Mouse (Mus musculus) hindbrain, embryonic 11.5 days (tissue): Measurements from ENCODE around the gene 3100002H09Rik. TPM values are rescaled to one million over a fixed set of nuclear protein-coding genes. Genes with fewer than 3 reads are reported as not detected.

ENCODE experiments used
- ATAC-seq: fragments of 200-750 bp; cut with Nextera tagmentation; 2 replicates; pipeline ENCODE4 v1.8.0; 2017; ENCODE audit warnings: mild to moderate bottlenecking, moderate TSS enrichment, moderate library complexity; ENCODE audit not compliant: low FRiP score
- DNase-seq: peaks from one replicate; pipeline ENCODE4 v3.0.0-alpha.2; 2015; ENCODE audit warnings: low spot score
- H3K27ac ChIP-seq: fragments of 300-500 bp; sonication (generic); 2 replicates; pipeline ENCODE4 v1.5.1; 2014; ENCODE audit warnings: mild to moderate bottlenecking, low read depth, low read length
- H3K27me3 ChIP-seq: fragments of 300-500 bp; sonication (generic); 2 replicates; pipeline ENCODE4 v1.6.1; 2014; ENCODE audit warnings: mild to moderate bottlenecking, low read length, moderate library complexity, mixed read lengths; ENCODE audit not compliant: control insufficient read depth, insufficient read depth
- H3K36me3 ChIP-seq: fragments of 300-500 bp; sonication (generic); 2 replicates; pipeline ENCODE4 v1.6.1; 2014; ENCODE audit warnings: mild to moderate bottlenecking, low read length, moderate library complexity, mixed read lengths; ENCODE audit not compliant: control insufficient read depth, insufficient read depth
- H3K4me1 ChIP-seq: fragments of 300-500 bp; sonication (generic); replicated peaks from 2 replicates; pipeline ENCODE4 v1.6.1; 2014; ENCODE audit warnings: low read length, mixed read lengths; ENCODE audit not compliant: control insufficient read depth, insufficient read depth
- H3K4me2 ChIP-seq: fragments of 300-500 bp; sonication (generic); replicated peaks from 2 replicates; pipeline ENCODE4 v1.6.1; 2014; ENCODE audit warnings: mild to moderate bottlenecking, low read depth, low read length
- H3K4me3 ChIP-seq: fragments of 300-500 bp; sonication (generic); 2 replicates; pipeline ENCODE4 v1.5.1; 2014; ENCODE audit warnings: low read depth, low read length
- H3K9ac ChIP-seq: fragments of 300-500 bp; sonication (generic); 2 replicates; pipeline ENCODE4 v1.6.1; 2014; ENCODE audit warnings: low read depth, low read length
- H3K9me3 ChIP-seq: fragments of 300-500 bp; sonication (generic); 2 replicates; pipeline ENCODE4 v1.6.1; 2016; ENCODE audit warnings: low read length; ENCODE audit not compliant: control insufficient read depth
- WGBS: fragments of 180-500 bp; shearing (Covaris S2); extraction: QIAGEN DNeasy Blood & Tissue Kit; methylation state at CpG from one replicate; pipeline ENCODE4 v1.1.7; 2014; 5-methylcytosine and 5-hydroxymethylcytosine counted together
- polyA plus RNA-seq: library from polyadenylated mRNA; unstranded; fragments of >200 nt; fragmentation: Nextera tagmentation; extraction: Ambion mirVana; gene quantifications from 2 replicates; pipeline ENCODE4 v1.2.1, GENCODE M21; 2014

Gene 3100002H09Rik
- polyA plus RNA-seq, 1 experiment from 2014 or later, result 0.40 TPM

DNA sequence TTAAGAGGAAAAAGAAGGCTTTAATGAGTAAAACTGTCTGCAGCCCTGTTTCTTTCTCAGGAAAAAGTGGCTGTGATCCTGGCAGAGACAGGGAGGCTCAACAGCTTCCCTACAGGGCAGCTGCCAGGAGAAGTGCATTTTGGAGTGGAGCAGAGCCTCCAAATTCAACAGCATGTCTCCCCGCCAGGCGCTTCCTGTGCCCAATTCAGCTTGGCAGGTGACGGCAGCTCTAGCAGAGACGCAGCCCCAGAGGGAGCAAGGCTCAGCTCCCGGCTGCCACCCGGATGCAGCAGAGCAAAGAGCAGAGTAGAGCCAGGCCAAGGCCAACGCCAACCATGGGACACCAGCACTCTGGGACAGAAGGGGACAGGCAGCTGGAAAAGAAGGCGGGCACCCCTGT lies 3.4 kb downstream of the 3100002H09Rik start:
- Histone ChIP-seq H3K27me3 (no peaks in the 10 kb centered on the region), H3K27ac (no peak overlapping the region)

DNA sequence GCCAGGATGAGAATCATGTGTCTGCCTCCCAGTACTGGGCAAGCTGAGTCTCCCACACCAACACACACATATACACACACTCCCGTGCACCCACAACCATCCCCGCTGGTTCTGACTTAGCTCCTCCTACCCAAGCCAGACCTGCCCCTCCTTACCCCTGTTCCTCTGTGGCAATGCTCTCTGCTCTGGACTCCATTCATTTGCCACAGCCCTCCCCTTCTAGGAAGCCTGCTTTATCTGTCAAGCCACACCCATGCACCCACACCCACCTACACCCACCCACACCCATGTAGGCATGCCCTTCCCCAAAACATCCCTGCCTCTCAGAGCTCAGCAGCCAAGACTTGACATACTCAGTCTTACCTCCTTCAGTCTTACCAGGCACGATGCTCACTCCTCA lies 4.4 kb downstream of the 3100002H09Rik start:
- no peaks in the 10 kb centered on the region for H3K4me1 ChIP-seq
- WGBS, result 90% methylated on average over 3 of the region's 3 CpGs

More for the DNA sequence above, 3.4 kb downstream of the 3100002H09Rik start:
- no peak overlapping the region for H3K9ac ChIP-seq
- DNase-seq, result no peak
- ATAC-seq, result no peak
- H3K4me2 ChIP-seq, result no peak overlapping the region
- H3K4me1 ChIP-seq, result no peaks in the 10 kb centered on the region
- no peaks in the 10 kb centered on the region for H3K9me3 ChIP-seq
- no peaks in the 10 kb centered on the region for H3K36me3 ChIP-seq
- WGBS, result 75% methylated on average over 8 of the region's 8 CpGs
- H3K4me3 ChIP-seq, result no peak overlapping the region

DNA sequence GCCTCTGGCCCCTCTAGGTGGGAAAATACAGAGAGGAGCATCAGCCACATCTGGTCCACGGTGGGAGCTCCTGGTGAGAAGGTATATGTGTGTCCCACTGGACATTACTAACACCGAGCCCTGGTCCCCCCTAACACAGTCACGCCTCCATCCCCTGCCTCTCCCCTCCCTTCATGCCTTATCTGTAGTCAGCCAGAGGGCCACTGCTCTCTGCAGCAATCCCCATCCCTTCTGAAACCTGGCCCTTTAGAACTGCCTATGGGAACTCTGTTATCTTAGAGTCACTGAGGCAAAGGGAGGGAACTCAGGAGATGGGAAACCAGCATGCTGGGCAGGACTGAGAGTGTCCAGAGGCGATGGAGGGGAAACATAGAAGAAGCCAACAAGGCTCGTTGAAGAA lies 5.3 kb downstream of the 3100002H09Rik start:
- Histone ChIP-seq H3K4me2 (no peak overlapping the region), H3K9me3 (no peaks in the 10 kb centered on the region), H3K27me3 (no peaks in the 10 kb centered on the region), H3K4me3 (no peak overlapping the region), H3K36me3 (no peaks in the 10 kb centered on the region), H3K27ac (no peak overlapping the region), H3K4me1 (no peaks in the 10 kb centered on the region), H3K9ac (no peak overlapping the region)
- 60% methylated on average over 5 of the region's 5 CpGs for WGBS
- ATAC-seq (no peak), DNase-seq (no peak)

More for the DNA sequence above, 4.4 kb downstream of the 3100002H09Rik start:
- no peaks in the 10 kb centered on the region for H3K9me3 ChIP-seq
- DNase-seq (no peak), ATAC-seq (peak; percentile 38; the same call in 1 of the 2 replicates)
- H3K4me2 ChIP-seq, result no peak overlapping the region
- no peaks in the 10 kb centered on the region for H3K27me3 ChIP-seq
- no peak overlapping the region for H3K9ac ChIP-seq
- H3K27ac ChIP-seq, result no peak overlapping the region
- H3K36me3 ChIP-seq, result no peaks in the 10 kb centered on the region
- H3K4me3 ChIP-seq, result no peak overlapping the region

DNA sequence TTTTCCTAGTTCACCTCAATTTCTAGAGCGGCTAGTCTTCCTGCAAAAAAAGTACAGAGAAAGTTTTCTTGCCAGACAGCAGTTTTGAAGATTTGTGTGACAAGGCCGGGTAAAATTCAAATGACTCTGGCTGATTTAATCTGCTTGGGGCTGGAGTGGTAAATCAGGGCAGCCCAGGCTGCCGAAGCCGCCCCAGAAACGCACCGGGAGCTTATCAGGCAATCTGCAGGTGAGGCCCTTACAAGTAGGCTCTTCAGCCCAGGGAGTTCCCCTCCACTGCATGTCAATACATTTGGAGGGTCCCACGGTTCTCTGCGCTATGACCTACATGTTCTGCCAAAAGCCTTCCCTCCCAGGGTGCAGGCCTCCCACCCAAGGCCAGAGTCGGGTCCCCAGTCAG lies 6.9 kb downstream of the 3100002H09Rik start:
- Histone ChIP-seq H3K9me3 (no peaks in the 10 kb centered on the region), H3K4me2 (no peak overlapping the region), H3K4me3 (no peak overlapping the region), H3K4me1 (no peaks in the 10 kb centered on the region), H3K27ac (no peak overlapping the region), H3K9ac (no peak overlapping the region), H3K36me3 (no peaks in the 10 kb centered on the region), H3K27me3 (no peaks in the 10 kb centered on the region)
- ATAC-seq (no peak), DNase-seq (no peak)
- 49% methylated on average over 9 of the region's 9 CpGs for WGBS

DNA sequence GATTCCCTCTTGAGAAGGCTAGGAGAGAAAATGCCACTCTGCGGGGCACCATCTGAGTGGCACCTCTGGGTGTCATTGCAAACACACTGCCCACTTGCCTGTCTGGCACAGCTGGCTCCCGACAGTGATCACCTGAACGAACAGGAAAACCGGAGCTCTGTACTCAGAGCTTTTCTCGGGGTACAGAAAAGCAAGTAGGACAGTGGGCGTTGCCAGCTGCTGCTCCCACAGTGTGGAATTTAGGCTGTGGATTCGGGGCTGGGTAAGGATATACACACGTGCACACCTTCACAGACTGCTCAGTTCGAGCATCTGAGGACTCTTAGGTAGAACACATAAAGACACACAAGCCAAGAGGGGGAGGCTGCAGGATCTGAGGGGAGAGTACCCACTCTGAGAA lies 14.7 kb downstream of the 3100002H09Rik start:
- no peak for ATAC-seq
- H3K27me3 ChIP-seq, result peaks cover 2% of the 10 kb centered on the region; the same call in 1 of the 2 replicates

DNA sequence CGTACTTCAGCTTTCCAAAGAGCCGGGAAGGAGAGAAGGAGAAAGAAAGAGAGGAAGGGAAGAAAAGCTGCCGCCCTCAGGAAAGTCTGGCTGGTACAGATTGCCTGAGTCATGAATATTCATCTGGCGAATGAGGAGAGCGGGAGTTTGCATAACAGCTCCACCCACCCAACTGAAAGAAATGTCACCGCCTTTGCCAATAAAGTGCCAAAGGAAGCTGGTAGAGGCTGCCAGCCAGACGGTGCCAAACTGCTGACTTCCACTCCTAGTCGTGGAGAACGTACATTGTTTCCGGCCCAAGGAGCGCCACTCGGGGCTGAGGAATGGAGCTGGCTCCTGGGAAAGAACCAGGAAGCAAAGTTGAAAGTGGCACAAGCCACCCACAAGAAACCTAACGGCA lies 15.7 kb downstream of the 3100002H09Rik start:
- no peaks in the 10 kb centered on the region for H3K9me3 ChIP-seq
- no peak for DNase-seq
- 41% methylated on average over 13 of the region's 13 CpGs for WGBS
- ATAC-seq, result no peak
- H3K27me3 ChIP-seq, result peaks cover 2% of the 10 kb centered on the region; the same call in 1 of the 2 replicates
- H3K27ac ChIP-seq, result no peak overlapping the region
- H3K4me2 ChIP-seq, result no peak overlapping the region
- no peaks in the 10 kb centered on the region for H3K4me1 ChIP-seq
- no peak overlapping the region for H3K4me3 ChIP-seq
- H3K9ac ChIP-seq, result no peak overlapping the region
- H3K36me3 ChIP-seq, result no peaks in the 10 kb centered on the region

More for the DNA sequence above, 14.7 kb downstream of the 3100002H09Rik start:
- H3K27ac ChIP-seq, result no peak overlapping the region
- DNase-seq, result no peak
- no peak overlapping the region for H3K4me3 ChIP-seq
- H3K9me3 ChIP-seq, result no peaks in the 10 kb centered on the region
- no peak overlapping the region for H3K9ac ChIP-seq
- H3K36me3 ChIP-seq, result no peaks in the 10 kb centered on the region
- no peak overlapping the region for H3K4me2 ChIP-seq
- no peaks in the 10 kb centered on the region for H3K4me1 ChIP-seq
- WGBS, result 77% methylated on average over 9 of the region's 9 CpGs

DNA sequence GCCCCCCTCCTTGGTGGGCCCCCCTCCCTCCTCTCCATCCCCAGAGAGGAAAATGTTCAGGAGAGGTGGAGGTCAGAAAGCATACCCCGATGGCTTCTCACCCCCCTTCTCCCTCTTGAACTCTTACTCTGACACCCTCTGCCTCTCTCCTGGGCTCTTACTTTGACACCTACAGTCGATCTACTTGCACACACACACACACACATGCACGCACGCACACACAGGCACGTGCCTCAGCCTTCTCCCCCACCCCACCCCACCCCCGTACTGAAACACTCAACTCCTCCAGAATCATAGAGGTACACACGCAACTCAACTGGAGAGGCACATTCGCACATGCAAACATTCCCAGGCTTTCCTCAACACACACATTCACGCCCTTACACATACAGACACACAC lies 16.9 kb downstream of the 3100002H09Rik start:
- Histone ChIP-seq H3K4me1 (no peaks in the 10 kb centered on the region), H3K9ac (no peak overlapping the region), H3K4me3 (no peak overlapping the region), H3K9me3 (no peaks in the 10 kb centered on the region), H3K27me3 (peaks cover 2% of the 10 kb centered on the region; the same call in 1 of the 2 replicates), H3K27ac (no peak overlapping the region), H3K4me2 (no peak overlapping the region), H3K36me3 (no peaks in the 10 kb centered on the region)
- 63% methylated on average over 9 of the region's 9 CpGs for WGBS
- DNase-seq (no peak), ATAC-seq (no peak)

DNA sequence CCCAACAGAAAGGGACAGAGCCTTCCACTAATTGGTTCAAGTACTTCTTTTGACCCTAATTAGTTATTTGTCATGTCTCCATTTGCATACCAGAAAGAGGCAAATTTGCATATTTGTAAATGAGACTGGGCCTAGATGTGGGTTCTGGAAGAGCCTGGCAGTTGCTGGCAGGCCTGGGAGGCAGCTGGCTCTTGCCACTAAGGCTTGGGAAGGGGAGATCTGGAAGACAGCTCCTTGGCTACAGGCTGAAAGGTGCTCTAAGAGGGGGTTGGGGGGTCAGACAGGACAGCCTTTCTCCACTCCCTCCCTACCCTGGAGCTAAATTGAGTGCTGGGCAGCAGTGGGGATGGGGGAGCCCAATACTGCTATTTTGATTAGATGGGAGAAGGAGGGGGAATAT lies 17.4 kb downstream of the 3100002H09Rik start:
- Histone ChIP-seq H3K9ac (no peak overlapping the region), H3K36me3 (no peaks in the 10 kb centered on the region), H3K4me2 (no peak overlapping the region), H3K27me3 (peaks cover 2% of the 10 kb centered on the region; the same call in 1 of the 2 replicates), H3K4me3 (no peak overlapping the region), H3K9me3 (no peaks in the 10 kb centered on the region), H3K27ac (no peak overlapping the region), H3K4me1 (no peaks in the 10 kb centered on the region)
- ATAC-seq (no peak), DNase-seq (no peak)

DNA sequence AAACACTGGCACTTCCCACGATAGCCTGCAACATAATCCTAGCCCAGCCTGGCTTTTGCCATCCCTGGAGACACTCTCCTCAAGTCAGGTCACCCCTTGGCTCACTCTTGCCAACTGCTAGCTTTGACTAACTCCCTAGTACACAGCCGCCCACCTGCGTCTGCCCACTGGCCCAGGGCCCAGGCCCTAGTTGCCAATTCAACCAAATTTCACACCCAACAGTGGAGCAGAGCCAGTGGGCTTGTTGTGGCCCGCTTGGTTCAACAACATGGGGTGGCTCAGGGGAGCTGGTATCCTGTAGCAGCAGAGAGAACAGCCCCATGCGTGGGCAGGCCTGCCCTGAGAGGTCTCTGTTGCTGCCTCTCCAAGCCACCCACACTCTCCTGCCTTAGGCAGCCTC lies 18.4 kb downstream of the 3100002H09Rik start:
- no peak for DNase-seq
- WGBS, result 83% methylated on average over 5 of the region's 5 CpGs
- Histone ChIP-seq H3K27ac (no peak overlapping the region), H3K9me3 (no peaks in the 10 kb centered on the region), H3K4me2 (no peak overlapping the region), H3K27me3 (peaks cover 2% of the 10 kb centered on the region; the same call in 1 of the 2 replicates), H3K4me1 (no peaks in the 10 kb centered on the region), H3K4me3 (no peak overlapping the region), H3K36me3 (no peaks in the 10 kb centered on the region), H3K9ac (no peak overlapping the region)
- ATAC-seq, result no peak
